Mouse (Mus musculus) forebrain, embryonic 16.5 days (tissue): ENCODE data around the gene Tkt. TPM values are rescaled to one million over a fixed set of nuclear protein-coding genes. Genes with fewer than 3 reads are reported as not detected.

Experiments
- ATAC-seq: fragments of 200-750 bp; cut with Nextera tagmentation; 2 replicates; pipeline ENCODE4 v1.8.0; 2017; ENCODE audit warnings: mild to moderate bottlenecking, moderate library complexity
- H3K27ac ChIP-seq: fragments of 300-500 bp; sonication (generic); 2 replicates; pipeline ENCODE4 v1.5.1; 2014; ENCODE audit warnings: low read length, control low read depth
- H3K27me3 ChIP-seq: fragments of 300-500 bp; sonication (generic); replicated peaks from 2 replicates; pipeline ENCODE4 v1.6.1; 2014; ENCODE audit warnings: low read length; ENCODE audit not compliant: control insufficient read depth, insufficient read depth
- H3K36me3 ChIP-seq: fragments of 300-500 bp; sonication (generic); 2 replicates; pipeline ENCODE4 v1.6.1; 2014; ENCODE audit not compliant: control insufficient read depth, insufficient read depth
- H3K4me1 ChIP-seq: fragments of 300-500 bp; sonication (generic); replicated peaks from 2 replicates; pipeline ENCODE4 v1.6.1; 2014; ENCODE audit warnings: low read length; ENCODE audit not compliant: control insufficient read depth, insufficient read depth
- H3K4me2 ChIP-seq: fragments of 300-500 bp; sonication (generic); 2 replicates; pipeline ENCODE4 v1.6.1; 2014; ENCODE audit warnings: mild to moderate bottlenecking, low read length, control low read depth
- H3K4me3 ChIP-seq: fragments of 300-500 bp; sonication (generic); replicated peaks from 2 replicates; pipeline ENCODE4 v1.5.1; 2014; ENCODE audit warnings: mild to moderate bottlenecking, low read length, control low read depth
- H3K9ac ChIP-seq: fragments of 300-500 bp; sonication (generic); replicated peaks from 2 replicates; pipeline ENCODE4 v1.6.1; 2014; ENCODE audit warnings: low read depth, low read length, control low read depth
- H3K9me3 ChIP-seq: fragments of 300-500 bp; sonication (generic); 2 replicates; pipeline ENCODE4 v1.6.1; 2016; ENCODE audit warnings: low read length; ENCODE audit not compliant: control insufficient read depth
- WGBS: fragments of 180-500 bp; shearing (Covaris S2); extraction: QIAGEN DNeasy Blood & Tissue Kit; methylation state at CpG from one replicate; pipeline ENCODE4 v1.1.7; 2014; 5-methylcytosine and 5-hydroxymethylcytosine counted together
- microRNA-seq: library from miRNA; unstranded; fragments of <30 nt; microRNA quantifications from one replicate; pipeline ENCODE4, GENCODE M21; 2017
- polyA plus RNA-seq: library from polyadenylated mRNA; unstranded; fragments of >200 nt; fragmentation: Nextera tagmentation; extraction: Ambion mirVana; gene quantifications from 2 replicates; pipeline ENCODE4 v1.2.1, GENCODE M21; 2015

Tkt gene
- polyA plus RNA-seq, 1 experiment from 2014 or later = 334 TPM

DNA sequence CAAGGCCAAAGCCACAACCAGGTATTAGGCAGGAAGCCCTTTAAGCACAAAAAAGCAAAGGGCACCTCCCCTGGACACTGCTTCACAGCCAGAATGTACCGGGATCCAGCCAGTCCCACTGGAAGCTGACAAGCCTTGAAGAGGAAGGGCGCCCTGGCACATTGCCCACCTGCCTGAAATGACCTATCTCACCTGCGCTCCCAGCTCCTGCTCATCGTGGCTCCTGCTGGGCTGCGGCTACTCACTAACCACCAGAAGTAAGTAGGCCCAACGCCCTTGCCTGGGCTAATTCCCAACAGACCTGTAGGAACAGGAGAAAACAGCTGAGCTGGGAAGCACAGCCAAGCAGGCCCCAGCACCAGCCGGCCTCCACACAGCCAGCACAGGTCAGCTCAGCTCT lies 74.0 kb downstream of the Tkt start:
- Histone ChIP-seq H3K27ac (no peak overlapping the region), H3K9me3 (no peaks in the 10 kb centered on the region), H3K4me2 (no peak overlapping the region), H3K4me1 (peaks cover 13% of the 10 kb centered on the region), H3K9ac (no peak overlapping the region), H3K4me3 (no peak overlapping the region), H3K27me3 (no peaks in the 10 kb centered on the region; the same call in 1 of the 2 replicates), H3K36me3 (no peaks in the 10 kb centered on the region)
- WGBS = 84% methylated on average over 7 of the region's 7 CpGs
- ATAC-seq = no peak

DNA sequence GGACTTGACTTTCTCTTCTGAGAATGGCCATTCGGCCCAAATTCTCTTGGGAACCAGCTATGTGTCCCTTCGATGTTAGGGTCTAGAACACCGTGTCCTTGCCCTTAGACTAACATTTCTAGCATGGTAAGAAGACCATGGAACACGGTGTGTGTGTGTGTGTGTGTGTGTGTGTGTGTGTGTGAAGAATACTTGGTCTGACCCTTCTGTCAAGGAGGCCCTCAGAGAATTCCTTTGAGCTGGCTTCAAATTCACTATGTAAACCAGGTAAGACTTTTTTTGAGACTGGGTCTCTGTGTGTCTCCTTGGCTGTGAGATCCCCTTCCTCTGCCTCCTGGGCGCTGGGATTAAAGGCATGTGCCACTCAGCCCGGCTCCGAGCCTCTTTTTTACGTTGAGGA lies 74.4 kb downstream of the Tkt start:
- Histone ChIP-seq H3K9ac (no peak overlapping the region), H3K4me2 (no peak overlapping the region), H3K4me1 (peaks cover 13% of the 10 kb centered on the region), H3K4me3 (no peak overlapping the region), H3K27me3 (no peaks in the 10 kb centered on the region; the same call in 1 of the 2 replicates), H3K36me3 (no peaks in the 10 kb centered on the region), H3K27ac (no peak overlapping the region), H3K9me3 (no peaks in the 10 kb centered on the region)
- WGBS = 87% methylated on average over 8 of the region's 8 CpGs
- no peak for ATAC-seq

Small RNA genes lying within 50 kb of the gene (microRNA-seq; reads per million reads assigned to microRNA genes)
- 4.4 reads per million, percentile 19 among the genes with 10 or more reads in this experiment for gene Mir3076

Other genes starting within 250 kb of the Tkt start
- 18.8 and 23.1 TPM in 2 replicates for gene Dcp1a, start 68.8 kb upstream of the Tkt start, polyA plus RNA-seq
- 6.2 and 9.5 TPM in 2 replicates for gene Cacna1d, start 56.9 kb upstream of the Tkt start, polyA plus RNA-seq
- gene Prkcd, start 77.9 kb downstream of the Tkt start, polyA plus RNA-seq = 27.9 and 34.6 TPM in 2 replicates
- gene Rft1, start 106.0 kb downstream of the Tkt start, polyA plus RNA-seq = 7.2 and 8.5 TPM in 2 replicates
- gene Sfmbt1, start 166.5 kb downstream of the Tkt start, polyA plus RNA-seq = 19.9 and 21.9 TPM in 2 replicates